Mouse (Mus musculus): Measurements from ENCODE around the gene Cntnap2.
A peak's percentile ranks its signal among the peaks of the same experiment; 100 is the strongest.
"Not testable (repeated sequence)": the region's sequence is repeated elsewhere in the genome, so short reads cannot be mapped to it uniquely, and the experiment has no call there.

The Cntnap2 gene

DNA sequence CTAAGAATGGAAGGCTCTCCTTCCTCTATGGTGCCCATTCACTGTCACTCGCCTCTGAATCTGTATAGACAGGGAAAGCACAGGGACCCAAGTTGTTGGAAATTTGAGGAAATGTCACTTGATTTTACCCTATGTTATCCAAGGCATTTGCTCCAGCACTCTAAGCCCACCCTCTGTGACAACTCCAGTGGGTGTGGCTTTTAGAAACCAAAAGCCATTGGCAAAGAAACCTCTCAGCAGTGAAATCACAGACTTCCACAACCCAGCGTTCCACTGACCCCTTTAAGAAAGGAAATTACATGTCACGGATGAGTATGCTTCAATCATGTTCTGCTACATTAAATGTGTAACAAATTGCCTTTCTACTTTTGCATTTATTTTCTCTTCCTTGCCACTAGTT lies 1904.5 kb downstream of the Cntnap2 start:
- DNase-seq (ENCODE audit: low spot score in 2 of 2): no peak

- peak; percentile 2 to 26 for DNase-seq (ENCODE audit: low spot score in 2 of 2)
These were observed 1913.5 kb downstream of the Cntnap2 start for GRCm38 (mm10) chr6:46972640-46973039.

- no peak for DNase-seq (ENCODE audit: low spot score in 2 of 2)
These were observed 1936.9 kb downstream of the Cntnap2 start for GRCm38 (mm10) chr6:46996010-46996602.

GRCm38 (mm10) chr6:47004430-47004829 lies 1945.3 kb downstream of the Cntnap2 start:
- DNase-seq (ENCODE audit: low spot score in 2 of 2): no peak

- DNase-seq (ENCODE audit: low spot score in 2 of 2): no peak
These were observed 1953.8 kb downstream of the Cntnap2 start for GRCm38 (mm10) chr6:47012933-47013332.

GRCm38 (mm10) chr6:47013535-47013934 lies 1954.4 kb downstream of the Cntnap2 start:
- DNase-seq (ENCODE audit: low spot score in 2 of 2): peak; percentile 3 to 27

DNA sequence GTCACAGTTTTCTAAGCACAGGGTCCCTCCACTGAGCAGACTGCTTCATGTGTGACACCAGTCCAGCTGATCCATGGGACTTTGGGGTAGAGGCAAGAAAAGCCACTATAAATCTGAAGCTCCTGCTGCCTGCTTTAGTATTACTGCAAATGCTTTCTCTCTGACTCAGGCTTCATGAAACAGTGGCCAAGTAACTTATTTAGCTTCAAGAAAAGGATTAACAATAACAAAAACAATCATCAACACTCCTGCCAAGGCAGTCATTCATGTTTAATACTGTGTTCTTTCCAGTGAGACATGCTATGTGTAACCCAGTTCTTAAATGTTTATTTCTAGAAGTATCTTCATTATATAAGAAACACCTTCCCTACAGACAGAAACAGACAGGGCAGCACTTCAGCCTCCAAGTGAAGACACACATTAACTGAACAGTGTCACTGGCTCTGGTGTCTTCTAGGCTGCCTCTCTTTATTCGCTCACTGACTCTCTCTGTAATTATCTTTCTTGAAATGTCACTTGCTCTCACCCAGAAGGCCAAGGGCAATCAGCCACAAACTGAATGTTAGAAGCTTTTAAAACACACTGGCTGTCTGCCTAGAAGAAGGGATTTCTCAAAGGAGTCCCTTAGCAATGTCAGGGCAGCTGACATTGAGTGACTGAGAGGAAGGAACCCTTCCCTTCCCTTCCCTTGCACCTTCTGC lies 1955.9 kb downstream of the Cntnap2 start:
- DNase-seq (ENCODE audit: low spot score in 2 of 2): no peak

GRCm38 (mm10) chr6:47026064-47026686 lies 1967.0 kb downstream of the Cntnap2 start:
- DNase-seq (ENCODE audit: low spot score in 2 of 2): no peak

DNA sequence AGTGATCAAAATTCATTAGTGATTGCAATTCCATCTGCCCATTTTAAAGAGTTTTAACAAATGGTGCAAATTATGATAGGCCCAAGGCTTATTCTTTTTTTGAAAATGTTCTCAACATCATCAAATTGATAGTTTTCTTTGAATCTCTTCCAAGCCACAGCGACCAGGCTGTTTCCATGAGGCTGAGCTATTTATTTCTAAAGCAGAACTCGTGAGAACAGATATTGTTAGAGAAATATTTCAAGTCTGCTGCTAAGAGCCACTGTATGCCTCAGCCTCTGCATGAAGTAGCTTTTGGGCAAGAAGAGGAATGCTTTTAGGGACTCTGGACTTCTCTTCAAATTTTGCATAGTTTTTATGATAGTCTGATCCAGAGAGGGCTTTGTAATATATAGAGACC lies 1972.2 kb downstream of the Cntnap2 start:
- no peak for DNase-seq (ENCODE audit: low spot score in 2 of 2)

- DNase-seq (ENCODE audit: low spot score in 2 of 2): no peak
These were observed 1983.4 kb downstream of the Cntnap2 start for GRCm38 (mm10) chr6:47042602-47043001.

GRCm38 (mm10) chr6:47043586-47043985 lies 1984.4 kb downstream of the Cntnap2 start:
- no peak for DNase-seq (ENCODE audit: low spot score in 2 of 2)

- no peak for DNase-seq (ENCODE audit: low spot score in 2 of 2)
These were observed 1985.4 kb downstream of the Cntnap2 start for GRCm38 (mm10) chr6:47044385-47045200.

DNA sequence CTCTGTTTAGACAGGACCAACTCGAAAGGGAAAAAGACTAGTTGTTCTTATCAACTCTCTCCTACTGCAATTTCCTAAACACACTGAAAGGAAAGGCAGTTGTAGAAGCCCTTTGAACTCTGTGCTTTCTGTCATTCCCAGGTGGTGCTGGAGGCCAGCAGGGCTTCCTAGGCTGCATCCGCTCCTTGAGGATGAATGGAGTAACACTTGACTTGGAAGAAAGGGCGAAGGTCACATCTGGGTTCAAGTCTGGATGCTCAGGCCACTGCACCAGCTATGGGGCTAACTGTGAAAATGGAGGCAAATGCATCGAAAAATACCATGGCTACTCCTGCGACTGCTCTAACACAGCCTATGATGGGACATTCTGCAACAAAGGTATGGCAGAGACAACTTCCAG lies 1989.9 kb downstream of the Cntnap2 start:
- no peak for DNase-seq (ENCODE audit: low spot score in 2 of 2)

GRCm38 (mm10) chr6:47050319-47051222 lies 1991.4 kb downstream of the Cntnap2 start:
- no peak for DNase-seq (ENCODE audit: low spot score in 2 of 2)

GRCm38 (mm10) chr6:47061341-47061740 lies 2002.2 kb downstream of the Cntnap2 start:
- DNase-seq (ENCODE audit: low spot score in 2 of 2): no peak

GRCm38 (mm10) chr6:47089998-47090397 lies 2030.8 kb downstream of the Cntnap2 start:
- DNase-seq (ENCODE audit: low spot score in 2 of 2): no peak

DNA sequence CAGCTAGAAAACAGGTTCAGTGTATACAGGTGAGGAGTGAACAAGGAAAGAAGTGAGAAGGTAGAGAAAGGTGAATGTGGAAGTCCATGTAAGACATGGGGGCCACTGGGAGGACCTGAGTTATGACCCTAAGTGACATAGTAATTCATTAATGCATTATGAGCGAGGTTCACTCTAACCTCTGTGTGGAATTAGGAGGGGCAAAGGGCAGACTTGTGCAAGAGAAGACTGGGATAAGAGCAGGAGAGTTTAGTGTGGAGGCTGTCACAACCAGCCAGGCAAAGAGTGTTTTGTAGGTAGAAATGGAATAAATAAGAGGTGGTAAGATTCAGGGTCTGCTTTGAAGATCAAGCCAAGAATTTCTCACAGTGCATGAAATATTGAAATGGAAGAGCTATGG lies 2045.8 kb downstream of the Cntnap2 start:
- DNase-seq (ENCODE audit: low spot score in 2 of 2): no peak

DNA sequence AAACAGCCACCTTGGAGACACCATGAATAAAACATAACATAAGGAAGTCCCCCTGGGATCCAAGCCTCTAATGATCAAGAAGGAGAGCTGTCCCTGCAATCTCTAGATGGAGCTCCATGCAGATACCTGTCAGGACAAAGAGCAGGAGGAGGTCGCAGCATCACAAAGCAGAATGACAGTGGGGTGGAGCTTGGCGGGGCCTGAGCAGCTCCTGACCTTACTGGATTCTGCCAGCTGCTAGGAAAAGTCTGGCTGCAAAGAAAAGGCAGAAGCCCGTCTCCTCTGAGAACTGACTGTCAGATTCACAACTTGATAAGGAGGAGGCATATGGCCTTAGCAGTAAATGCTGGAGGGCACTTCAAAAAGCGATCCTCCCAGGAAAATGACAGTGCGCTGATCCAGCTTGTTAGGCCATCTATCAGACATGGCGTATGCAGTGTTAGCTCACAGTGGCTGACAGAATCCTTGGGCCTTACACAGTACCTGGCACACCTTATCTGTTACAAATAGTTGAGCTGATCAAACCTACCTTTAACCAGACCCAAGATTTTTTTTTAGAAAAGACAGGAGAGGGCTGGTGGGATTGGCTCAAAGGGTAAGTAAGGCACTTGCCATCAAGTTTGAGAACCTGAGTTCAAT lies 2050.5 kb downstream of the Cntnap2 start:
- DNase-seq (ENCODE audit: low spot score in 2 of 2): no peak

GRCm38 (mm10) chr6:47134063-47134462 lies 2074.9 kb downstream of the Cntnap2 start:
- DNase-seq (ENCODE audit: low spot score in 2 of 2): not testable (repeated sequence)

DNA sequence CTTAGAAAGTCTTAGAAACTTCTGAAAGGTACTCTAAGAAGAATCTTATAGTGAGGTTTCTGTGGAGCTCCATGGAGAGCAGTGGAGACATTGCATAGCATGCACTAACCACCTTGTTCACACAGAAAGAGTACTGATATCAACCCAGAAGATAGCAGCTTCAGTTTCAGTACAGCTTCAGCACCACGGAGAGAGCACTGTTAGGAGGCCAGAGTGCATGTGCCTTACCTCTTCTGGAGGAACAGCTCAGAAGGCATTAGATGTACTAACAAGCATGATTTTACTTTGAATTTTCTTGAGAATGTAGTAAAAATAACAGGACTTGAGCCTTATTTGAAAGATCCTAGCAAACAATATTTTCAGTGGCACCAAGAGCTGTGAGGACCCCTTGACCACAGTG lies 2093.9 kb downstream of the Cntnap2 start:
- DNase-seq (ENCODE audit: low spot score in 2 of 2): not testable (repeated sequence)

Measured in heart, adult 9 months (tissue).